Mouse (Mus musculus) forelimb bud, embryonic 11.5 days (tissue): Measurements from ENCODE around the gene Metrnl.
A peak's percentile ranks its signal among the peaks of the same experiment; 100 is the strongest.
"Not testable (repeated sequence)": the region's sequence is repeated elsewhere in the genome, so short reads cannot be mapped to it uniquely, and the experiment has no call there.

Source experiments
- DNase-seq: peaks from one replicate; pipeline ENCODE4 v3.0.0-alpha.2; 2012; ENCODE audit warnings: low read depth, low spot score

The Metrnl gene

DNA sequence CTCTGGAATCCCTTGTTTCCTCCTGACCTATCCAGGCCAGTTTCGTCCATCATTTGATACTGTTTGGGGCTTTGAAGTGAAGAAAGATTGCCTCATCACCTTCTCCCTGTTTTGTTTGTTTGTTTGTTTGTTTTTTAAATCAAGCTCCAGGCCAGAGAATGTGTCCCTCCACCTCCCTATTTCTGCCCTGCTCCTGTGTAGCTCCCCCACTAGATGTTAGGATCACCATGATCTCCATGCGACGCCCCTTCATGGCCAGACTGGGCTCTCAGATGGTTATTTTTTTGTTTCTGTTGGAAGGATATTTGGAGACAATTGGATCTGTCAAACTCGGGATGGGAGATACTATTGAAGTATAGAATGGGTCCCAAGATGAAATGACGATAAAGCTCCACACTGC is at the start of gene Metrnl:
Gene Metrnl (plus strand): TSS at position 301 of the 400 bp plus-strand sequence.
- DNase-seq: no peak

DNA sequence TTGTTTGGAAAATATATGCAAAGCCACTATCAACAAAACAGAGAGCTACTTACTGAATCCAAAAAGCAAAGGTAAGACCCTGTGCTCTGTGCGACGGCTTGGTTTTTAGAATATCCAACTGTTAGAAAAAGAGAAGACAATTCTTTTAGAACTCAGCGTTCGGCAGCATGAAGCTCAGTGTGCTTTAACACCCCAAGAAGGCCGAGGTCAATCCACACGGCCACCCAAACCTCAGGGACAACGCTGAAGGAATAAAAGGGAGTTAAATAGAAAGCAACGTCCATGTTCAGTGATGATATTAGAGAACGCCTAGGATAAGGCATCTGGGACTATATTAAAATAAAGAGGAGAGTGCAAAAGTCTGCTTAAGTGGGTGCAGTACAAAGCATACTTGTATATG is 49.8 kb upstream of the Metrnl start:
- DNase-seq: no peak

DNA sequence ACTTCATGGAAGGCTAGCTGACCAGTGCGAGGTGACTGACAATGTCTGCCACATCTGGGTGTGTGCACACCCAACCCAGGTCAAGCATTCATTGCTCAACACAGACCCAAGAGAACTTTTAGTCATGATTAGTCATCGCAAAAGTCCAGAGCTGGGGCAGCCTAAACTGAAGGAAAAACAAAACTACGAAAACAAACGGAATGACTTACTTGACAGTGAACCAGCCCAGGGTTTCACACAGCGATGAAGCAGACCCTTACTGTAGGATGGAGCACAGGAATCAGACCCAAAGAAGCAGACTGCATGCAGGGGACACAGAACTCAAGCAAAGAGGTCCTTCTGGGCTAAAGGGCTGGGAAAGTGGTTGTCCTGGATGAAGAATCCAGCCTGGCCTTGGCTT is 49.4 kb upstream of the Metrnl start:
- DNase-seq: no peak

DNA sequence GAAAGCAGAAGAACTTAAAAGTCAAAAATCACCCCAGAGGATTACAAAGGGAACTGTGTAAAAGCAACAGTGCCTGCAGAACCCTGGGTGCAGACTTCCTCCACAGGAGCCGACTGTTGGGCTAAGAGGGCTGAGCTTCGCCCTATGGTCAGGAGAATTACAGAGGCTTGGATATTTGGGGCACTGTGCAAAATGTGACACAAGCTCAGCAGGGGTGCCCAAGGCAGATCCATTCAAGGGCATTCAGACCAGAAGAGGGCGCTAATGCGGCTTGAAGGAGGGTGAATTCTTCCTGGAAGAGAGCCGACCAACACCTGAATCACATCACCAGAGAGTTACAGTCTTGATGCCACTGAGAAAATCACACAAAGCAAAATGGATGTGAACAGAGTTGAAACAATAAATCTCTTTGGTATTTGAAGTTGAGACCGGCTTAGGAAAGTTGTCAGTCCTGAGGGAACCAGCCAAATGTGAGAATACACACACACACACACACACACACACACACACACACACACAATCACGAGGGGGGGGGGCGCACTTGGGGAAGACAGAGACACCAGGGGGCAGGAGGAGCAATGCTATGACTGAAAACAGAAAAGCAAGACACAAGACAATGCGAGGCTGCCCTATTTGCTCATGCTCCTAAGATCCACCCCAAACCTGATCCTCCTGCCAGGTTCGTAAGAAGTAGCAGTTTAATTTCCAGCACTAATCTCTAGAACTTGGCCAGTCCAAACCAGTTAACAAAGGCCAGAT is 48.6 kb upstream of the Metrnl start:
- peak; percentile 55 for DNase-seq

DNA sequence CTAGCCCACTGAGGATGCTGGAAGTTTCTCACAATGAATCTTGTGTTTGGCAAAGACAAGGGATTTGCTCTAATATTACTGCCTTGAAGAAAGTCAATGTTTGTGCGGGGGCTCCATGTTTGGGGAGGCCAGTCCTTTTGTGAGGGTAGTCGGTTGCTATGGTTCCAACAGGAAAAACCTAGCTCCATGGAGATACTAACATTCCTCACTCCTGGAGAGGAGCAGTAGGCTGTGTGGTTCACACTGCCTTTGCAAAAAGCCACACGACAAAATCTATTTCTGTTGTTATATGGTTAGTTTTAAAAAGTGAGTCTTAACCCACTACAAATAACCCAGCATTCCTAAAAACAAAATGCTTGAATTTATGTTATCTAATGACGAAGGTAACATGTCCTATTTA is 47.7 kb upstream of the Metrnl start:
- DNase-seq: no peak

DNA sequence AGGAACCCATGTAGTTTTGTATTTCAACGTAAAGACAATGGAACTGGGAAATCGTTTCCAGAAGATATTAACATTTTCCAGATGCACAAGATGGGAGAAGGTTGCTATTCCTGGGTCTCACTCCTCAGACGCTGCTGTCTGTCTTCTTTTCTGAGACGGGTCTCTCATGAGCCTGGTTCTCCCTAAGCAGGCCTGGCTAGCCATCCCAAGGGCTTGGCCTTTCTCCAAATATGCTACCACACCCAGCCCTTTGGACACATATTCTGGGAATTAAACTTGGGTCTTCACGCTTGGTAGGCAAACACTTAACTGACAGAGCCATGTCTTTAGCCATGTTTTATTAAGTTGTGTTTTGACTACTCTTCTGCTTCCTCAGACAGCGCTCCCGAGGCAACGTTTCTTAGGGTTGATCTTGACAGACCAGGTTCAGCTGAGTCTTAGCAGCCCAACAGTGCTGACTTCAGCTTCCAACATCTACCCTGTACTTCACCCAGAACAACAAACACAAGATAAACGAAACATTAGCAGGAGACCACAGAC is 46.9 kb upstream of the Metrnl start:
- DNase-seq: no peak

- no peak for DNase-seq
Observed at GRCm38 (mm10) chr11:121655166-121655806, 46.1 kb upstream of the Metrnl start.

DNA sequence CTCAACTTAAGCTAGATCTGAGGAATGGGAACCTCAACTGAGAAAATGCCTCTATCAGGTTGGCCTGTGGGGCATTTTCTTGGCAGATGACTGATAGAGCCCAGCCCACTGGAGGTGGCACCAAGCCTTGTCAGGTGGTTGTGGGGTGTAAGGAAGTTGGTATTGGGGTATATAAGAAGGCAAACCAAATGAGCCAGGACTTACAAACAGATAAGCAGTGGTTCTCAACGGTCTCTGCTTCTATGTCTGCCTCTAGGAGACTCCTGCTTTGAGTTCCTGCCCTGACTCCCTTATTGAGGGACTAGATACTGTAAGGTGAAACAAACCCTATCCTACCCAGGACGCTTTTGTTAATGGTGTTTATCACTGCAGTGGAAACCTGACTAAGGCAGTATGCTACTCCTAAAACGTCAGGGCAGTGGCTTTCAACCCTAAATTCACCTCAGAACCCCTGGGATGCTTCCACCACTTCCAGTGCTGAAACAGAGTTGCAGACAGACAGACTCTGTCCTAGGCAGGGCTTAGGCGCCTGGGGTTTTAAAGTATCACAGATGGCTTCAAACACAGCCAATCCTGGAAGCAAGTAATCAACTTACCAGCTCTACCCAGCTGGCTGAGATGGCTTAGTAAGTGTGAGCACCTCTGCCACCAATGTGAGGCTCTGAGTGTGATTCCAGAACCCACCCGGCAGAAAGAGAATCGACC is 45.4 kb upstream of the Metrnl start:
- no peak for DNase-seq

DNA sequence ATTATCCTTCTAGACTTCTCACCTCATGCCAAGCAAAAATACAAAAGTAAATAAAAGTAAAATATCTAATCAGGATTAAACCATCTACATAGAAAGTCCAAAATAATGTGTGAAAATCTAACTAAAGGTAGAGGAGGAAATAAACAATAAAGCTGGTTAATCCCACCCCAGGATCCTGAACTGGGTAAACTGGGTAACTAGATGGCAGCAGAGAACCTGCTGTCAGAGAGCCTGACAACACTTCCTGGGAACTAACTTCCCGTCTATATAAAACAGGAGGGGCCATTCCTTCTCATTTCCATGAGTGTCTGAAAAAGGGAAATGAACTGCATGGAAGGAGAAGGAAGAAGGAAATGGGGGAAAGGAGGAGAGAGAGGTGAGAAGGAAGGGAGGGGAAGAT is 43.2 kb upstream of the Metrnl start:
- no peak for DNase-seq

DNA sequence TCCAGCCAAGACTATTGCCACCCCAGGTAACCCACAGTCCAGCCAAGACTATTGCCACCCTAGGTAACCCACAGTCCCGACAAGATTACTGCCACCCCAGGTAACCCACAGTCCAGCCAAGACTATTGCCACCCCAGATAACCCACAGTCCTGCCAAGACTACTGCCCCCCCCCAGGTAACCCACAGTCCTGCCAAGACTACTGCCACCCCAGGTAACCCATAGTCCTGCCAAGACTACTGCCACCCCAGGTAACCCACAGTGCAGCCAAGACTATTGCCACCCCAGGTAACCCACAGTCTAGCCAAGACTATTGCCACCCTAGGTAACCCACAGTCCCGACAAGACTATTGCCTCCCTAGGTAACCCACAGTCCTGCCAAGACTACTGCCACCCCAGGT is 40.7 kb upstream of the Metrnl start:
- not testable (repeated sequence) for DNase-seq

- no peak for DNase-seq
Observed at GRCm38 (mm10) chr11:121661116-121661515, 40.2 kb upstream of the Metrnl start.

GRCm38 (mm10) chr11:121667541-121667940 is 33.8 kb upstream of the Metrnl start:
- DNase-seq: no peak

DNA sequence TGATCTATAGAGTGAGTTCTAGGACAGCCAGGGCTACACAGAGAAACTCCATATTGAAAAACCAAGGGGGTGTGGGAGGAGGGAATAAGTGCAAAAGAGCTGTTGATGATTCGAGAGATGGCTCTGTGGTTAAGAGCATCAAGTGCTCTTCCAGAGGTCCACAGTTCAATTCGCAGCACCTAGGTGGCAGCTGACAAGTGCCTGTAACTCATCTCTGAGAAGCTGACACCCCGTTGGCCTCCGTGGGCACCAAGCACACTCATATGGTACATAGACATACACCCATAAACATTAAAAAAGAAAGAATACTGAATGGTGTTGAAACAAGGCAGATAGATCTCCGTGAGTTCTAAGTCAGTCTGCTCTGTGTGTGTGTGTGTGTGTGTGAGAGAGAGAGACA is 32.6 kb upstream of the Metrnl start:
- DNase-seq: no peak

GRCm38 (mm10) chr11:121670926-121671325 is 30.4 kb upstream of the Metrnl start:
- DNase-seq: no peak

DNA sequence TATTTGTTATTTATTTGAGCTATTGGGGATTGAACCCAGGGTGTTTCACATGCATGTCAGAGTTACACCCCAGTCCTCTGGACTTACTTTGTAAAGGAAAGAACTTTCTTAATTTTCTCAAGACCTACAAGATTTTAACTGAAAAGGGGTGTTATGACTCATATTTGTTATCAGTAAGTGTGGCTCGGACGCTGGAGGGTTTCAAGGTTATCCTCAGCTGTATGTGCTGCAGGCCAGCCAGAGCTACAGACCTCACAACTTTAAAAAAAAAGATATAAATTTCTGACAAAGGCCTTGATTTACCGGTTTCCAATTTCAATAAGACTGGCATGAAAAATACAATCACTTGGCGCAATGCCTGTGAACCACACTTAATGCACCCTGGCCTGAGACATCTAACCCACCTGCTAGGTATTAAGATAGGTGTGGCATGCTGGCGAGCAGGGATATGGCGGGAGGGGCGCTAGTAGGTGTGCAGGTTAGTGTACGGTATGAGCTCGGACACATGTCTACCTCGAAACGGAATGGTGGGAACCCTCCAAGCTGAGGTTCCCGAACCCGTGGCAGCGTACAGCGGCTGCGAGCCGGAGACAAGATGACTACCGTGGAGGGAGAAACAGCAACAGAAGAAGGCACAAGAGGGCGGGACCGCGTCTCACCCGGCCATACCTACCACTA is 28.9 kb upstream of the Metrnl start:
- DNase-seq: no peak

- peak; percentile 100 for DNase-seq
Observed at GRCm38 (mm10) chr11:121672990-121673572, 28.3 kb upstream of the Metrnl start, which contains the start of gene B3gntl1. Gene B3gntl1 (minus strand): TSS chr11:121673153.

- no peak for DNase-seq
Observed at GRCm38 (mm10) chr11:121673629-121674028, 27.7 kb upstream of the Metrnl start.

- no peak for DNase-seq
Observed at GRCm38 (mm10) chr11:121676836-121677235, 24.5 kb upstream of the Metrnl start.

- no peak for DNase-seq
Observed at GRCm38 (mm10) chr11:121679581-121679980, 21.8 kb upstream of the Metrnl start.

- DNase-seq: no peak
Observed at GRCm38 (mm10) chr11:121680750-121681149, 20.6 kb upstream of the Metrnl start.

DNA sequence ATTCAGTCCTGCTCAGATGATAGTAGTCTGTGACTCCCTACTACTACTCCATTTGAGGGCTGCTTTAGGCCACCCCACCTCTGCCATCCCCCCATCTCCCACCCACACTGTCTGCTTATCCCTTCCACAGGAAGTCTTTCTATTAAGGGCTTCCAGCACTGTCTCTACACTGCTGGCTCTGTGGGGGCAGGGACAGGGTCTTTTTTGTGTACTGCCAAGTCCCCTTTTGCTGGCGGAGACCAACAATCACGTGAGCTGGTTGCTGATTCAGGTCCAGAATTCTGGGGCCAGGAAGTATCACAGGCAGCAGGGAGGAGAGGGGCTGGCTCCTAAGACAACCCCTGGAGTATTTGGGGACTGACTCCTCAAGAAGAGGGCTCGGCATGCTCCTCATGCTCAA is 18.1 kb upstream of the Metrnl start:
- no peak for DNase-seq
